2 mouse cellular contexts compared by ENCODE assay signal in the genomic region with DNA sequence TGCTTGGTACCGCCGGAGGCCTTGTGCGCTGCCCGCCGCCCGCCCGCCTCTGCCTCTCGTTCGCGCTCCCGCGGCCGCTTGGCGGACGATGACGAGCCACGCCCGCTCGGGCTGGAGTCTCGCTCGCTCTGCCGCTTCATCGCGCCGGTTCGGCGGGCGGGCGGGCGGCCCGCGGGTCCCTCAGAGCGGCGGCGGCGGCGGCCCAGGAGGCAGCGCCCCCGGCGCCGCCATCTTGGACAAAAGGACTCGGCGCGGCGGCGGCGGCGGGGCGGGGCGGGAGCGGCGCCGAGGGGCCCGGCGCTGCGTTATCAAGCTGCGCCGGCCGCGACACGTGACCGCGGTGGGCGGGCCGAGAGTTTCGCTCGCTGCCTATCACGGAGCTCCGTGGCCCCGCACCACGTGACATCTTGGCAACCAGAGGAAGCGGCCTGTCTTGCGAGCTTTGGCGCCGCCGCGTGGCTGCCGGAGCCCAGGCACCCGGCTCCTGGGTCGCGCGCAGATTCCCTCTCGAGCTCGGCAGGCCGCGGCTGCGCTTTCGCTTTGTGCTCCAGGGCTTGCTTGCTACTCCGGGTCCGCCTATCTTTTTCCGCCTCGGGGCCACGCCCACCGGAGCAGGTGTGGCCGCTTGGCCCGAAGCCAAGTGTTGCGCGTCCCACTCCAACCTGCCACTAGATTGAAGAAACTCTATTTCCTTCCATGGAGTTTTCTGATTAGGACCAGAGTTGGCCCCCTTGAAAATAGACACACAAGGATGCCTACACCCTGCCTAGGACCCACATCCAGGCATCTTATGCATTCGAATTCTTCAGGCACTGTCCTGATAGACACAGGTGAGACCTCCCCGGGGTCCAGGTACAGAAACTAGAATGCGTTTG.
A peak's percentile ranks its signal among the peaks of the same experiment; 100 is the strongest.
TF ChIP-seq lines count a peak whose summit lies in the region.

A gene (minus strand): TSS at position 601 of the 875 bp plus-strand sequence.

TF ChIP-seq in C2C12, 6 proteins besides CTCF, POLR2A, EP300 and RAD21 (continued from another document):
- TF ChIP-seq FOSL1 (IDR thresholded peaks at IDR 0.05; ENCODE audit: insufficient read depth, low read length, poor library complexity, severe bottlenecking), result no peak

TF ChIP-seq in myocyte, 11 proteins besides CTCF, POLR2A, EP300 and RAD21 (continued from another document):
- TF ChIP-seq TCF12 (IDR thresholded peaks at IDR 0.05; ENCODE audit: insufficient read depth, poor library complexity, severe bottlenecking), result no peak
- TF ChIP-seq POLR2AphosphoS2 (IDR thresholded peaks at IDR 0.05; ENCODE audit: insufficient read length, low read depth), result peak; percentile 97
- TF ChIP-seq USF1 (IDR thresholded peaks at IDR 0.05; ENCODE audit: low read depth), result peak; percentile 96
TF ChIP-seq in myocyte: peak in this region for 4.
